Mouse (Mus musculus) spleen, adult 2 months (tissue): ENCODE measurements at regions not wholly inside any gene's neighbourhood (a gene's known extent, or its start where the extent isn't known, plus 50 kb on each side); places are given as distances from the start of the nearest gene placed in this dataset.

Experiments
- CTCF ChIP-seq: fragments of 200-500 bp; IDR thresholded peaks from 2 replicates; pipeline ENCODE4 v1.5.1; 2011; ENCODE audit warnings: mild to moderate bottlenecking, inconsistent platforms; ENCODE audit not compliant: insufficient read depth, insufficient read length, insufficient replicate concordance; ENCODE audit errors: extremely low read depth
- POLR2A ChIP-seq: fragments of 200-500 bp; IDR thresholded peaks from 2 replicates; pipeline ENCODE4 v1.6.1; 2011; ENCODE audit warnings: low read depth, low read length, inconsistent platforms

- no peak for TF ChIP-seq CTCF
- no peak for TF ChIP-seq POLR2A
Observed at GRCm38 (mm10) chr7:111283411-111283955, 200.7 kb upstream of the Eif4g2 start.
